Mouse (Mus musculus): ENCODE results near the gene Adck1. TPM values are rescaled to one million over a fixed set of nuclear protein-coding genes. Genes with fewer than 3 reads are reported as not detected.

The Adck1 gene
- total and polyA plus RNA-seq, 3 experiments: 30.6 to 34.3 TPM; not detected in 1

DNA sequence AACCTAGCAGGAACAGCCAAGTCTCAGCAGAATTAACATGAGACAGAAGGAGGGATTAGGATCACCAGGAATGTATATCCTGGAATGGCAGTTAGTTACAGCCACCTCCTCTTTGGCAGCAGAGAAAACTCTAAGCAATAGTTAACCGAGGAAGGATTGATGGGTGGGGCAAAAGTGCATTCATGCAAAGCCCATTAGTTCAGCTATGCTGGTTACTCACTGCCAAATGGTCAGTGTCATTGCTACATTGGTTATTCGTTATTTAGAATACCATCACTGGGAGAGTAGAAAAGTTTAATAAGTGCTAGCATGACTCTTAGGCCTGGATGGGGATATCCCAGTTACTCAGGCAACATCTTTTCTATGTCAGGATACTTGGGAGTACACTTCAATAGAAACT is 130.5 kb downstream of the Adck1 start:
- DNase-seq (ENCODE audit: low read depth, low spot score): no peak
- no peak overlapping the region for H3K4me3 ChIP-seq (ENCODE audit: control insufficient read depth in 1 of 2, insufficient read depth in 1 of 2, low read depth in 2 of 2, low read length in 2 of 2)

More for the DNA sequence above, 130.5 kb downstream of the Adck1 start:
- Histone ChIP-seq H3K36me3 (ENCODE audit: control insufficient read depth in 1 of 2, insufficient read depth in 2 of 2, low read length in 2 of 2) (no peaks in the 10 kb centered on the region), H3K27me3 (ENCODE audit: control insufficient read depth in 1 of 2, insufficient read depth in 2 of 2, low read length in 2 of 2) (no peaks in the 10 kb centered on the region), H3K9ac (ENCODE audit: control insufficient read depth, low read depth, low read length, poor library complexity, severe bottlenecking) (no peak overlapping the region), H3K9me3 (replicated peaks; ENCODE audit: insufficient read depth, low read length) (no peaks in the 10 kb centered on the region), H3K79me2 (ENCODE audit: control insufficient read depth, insufficient read depth, low read length, poor library complexity) (no peaks in the 10 kb centered on the region), H3K4me1 (ENCODE audit: control insufficient read depth in 1 of 2, insufficient read depth in 2 of 2, low read length in 2 of 2) (no peaks in the 10 kb centered on the region), H3K27ac (ENCODE audit: control insufficient read depth, low read depth, low read length) (no peak overlapping the region)
- TF ChIP-seq TCF12 (IDR thresholded peaks at IDR 0.05; ENCODE audit: low read depth, low read length) (no peak), HCFC1 (IDR thresholded peaks at IDR 0.05; ENCODE audit: low read depth, low read length) (no peak)

Other genes starting within 250 kb of the Adck1 start
- not detected in 2 replicates for gene Gm10436, start 178.4 kb upstream of the Adck1 start, total RNA-seq (2012; rRNA removed)
- not detected for gene Gm10436, start 178.4 kb upstream of the Adck1 start, polyA plus RNA-seq (2012; ENCODE audit: insufficient read depth in 1 of 2, insufficient read length in 2 of 2, low read depth in 1 of 2, low replicate concordance in 2 of 2, missing spikeins in 1 of 2)
- not detected in 2 replicates for gene Gm8332, start 110.5 kb upstream of the Adck1 start, total RNA-seq (2012; rRNA removed)
- not detected for gene Gm8332, start 110.5 kb upstream of the Adck1 start, polyA plus RNA-seq (2012; ENCODE audit: insufficient read depth in 1 of 2, insufficient read length in 2 of 2, low read depth in 1 of 2, low replicate concordance in 2 of 2, missing spikeins in 1 of 2)
- gene Gm5662, start 86.1 kb upstream of the Adck1 start, total RNA-seq (2012; rRNA removed): not detected in 2 replicates
- gene Gm5662, start 86.1 kb upstream of the Adck1 start, polyA plus RNA-seq (2012; ENCODE audit: insufficient read depth in 1 of 2, insufficient read length in 2 of 2, low read depth in 1 of 2, low replicate concordance in 2 of 2, missing spikeins in 1 of 2): not detected
- not detected in 2 replicates for gene Gm5039, start 36.5 kb upstream of the Adck1 start, total RNA-seq (2012; rRNA removed)
- gene Gm5039, start 36.5 kb upstream of the Adck1 start, polyA plus RNA-seq (2012; ENCODE audit: insufficient read depth in 1 of 2, insufficient read length in 2 of 2, low read depth in 1 of 2, low replicate concordance in 2 of 2, missing spikeins in 1 of 2): under 1 TPM in 1 of 2 experiments, not detected in 1; 0.06 TPM